In genomic region chr17:84030699-84031098, GRCm38 (mm10) we compare ENCODE assay signal across 12 mouse cellular contexts.
DNase-seq lines count a peak whose midpoint lies in the region; ATAC-seq and TF ChIP-seq lines count a peak whose summit lies in the region.
"Had no signal": no experiment of that assay in that cellular context is flagged by ENCODE, and none has a peak within 500 bp of the region (broad histone marks: within the 10 kb centered on the region; RNA-seq: fewer than 3 reads in every experiment).

No protein-coding gene starts in this region.

- DNase-seq in gastrocnemius, adult 2 months: peak; percentile 14
- no peak for DNase-seq in gastrocnemius, adult 18-20 months (ENCODE audit: low spot score)
- no peak for DNase-seq in midbrain, postnatal 0 days (ENCODE audit: low spot score)
- DNase-seq in stomach, postnatal 0 days (ENCODE audit: low spot score): no peak
- no peak for DNase-seq in spleen, postnatal 10 days (ENCODE audit: low spot score in 2 of 2)
- DNase-seq in layer of hippocampus, adult 11-12 months (ENCODE audit: low spot score): no peak
- DNase-seq: adrenal gland, adult 2 months; cerebellum, adult 18-20 months had no signal

- peak; percentile 43 for TF ChIP-seq CTCF in gastrocnemius, adult 2 months (IDR thresholded peaks at IDR 0.05)
- peak; percentile 39 for TF ChIP-seq CTCF in midbrain, postnatal 0 days (IDR thresholded peaks at IDR 0.05)
- peak; percentile 53 for TF ChIP-seq CTCF in stomach, postnatal 0 days (IDR thresholded peaks at IDR 0.05; ENCODE audit: low read depth)

- no peak for ATAC-seq in midbrain, postnatal 0 days (ENCODE audit: low FRiP score)
- no peak for ATAC-seq in midbrain, embryonic 15.5 days (replicated peaks)
- ATAC-seq in intestine, embryonic 15.5 days: no peak
- no peak for ATAC-seq in stomach, postnatal 0 days (ENCODE audit: low FRiP score, low TSS enrichment)

- TF ChIP-seq EP300 in stomach, postnatal 0 days (optimal IDR thresholded peaks at IDR 0.05): no peak

- H3K4me3 ChIP-seq in gastrocnemius, adult 2 months: no peak overlapping the region
- no peak overlapping the region for H3K4me3 ChIP-seq in midbrain, postnatal 0 days (ENCODE audit: low read depth, low read length)
- H3K4me3 ChIP-seq in midbrain, embryonic 15.5 days: no peak overlapping the region
- no peak overlapping the region for H3K4me3 ChIP-seq in intestine, embryonic 15.5 days (replicated peaks)
- H3K4me3 ChIP-seq in stomach, postnatal 0 days (ENCODE audit: low read depth, low read length): no peak overlapping the region
- H3K4me3 ChIP-seq: erythroblast, embryonic 14.5 days; megakaryocyte, embryonic 14.5 days had no signal

- no peak overlapping the region for H3K9ac ChIP-seq in midbrain, postnatal 0 days (replicated peaks; ENCODE audit: low read length, poor library complexity, severe bottlenecking)
- H3K9ac ChIP-seq in midbrain, embryonic 15.5 days: no peak overlapping the region
- H3K9ac ChIP-seq in intestine, embryonic 15.5 days: no peak overlapping the region
- no peak overlapping the region for H3K9ac ChIP-seq in stomach, postnatal 0 days (ENCODE audit: low read length)

- 91% methylated on average over 4 of the region's 5 CpGs for WGBS in midbrain, postnatal 0 days
- WGBS in midbrain, embryonic 15.5 days: 82% methylated on average over 5 of the region's 5 CpGs
- 90% methylated on average over 5 of the region's 5 CpGs for WGBS in intestine, embryonic 15.5 days
- 94% methylated on average over 4 of the region's 5 CpGs for WGBS in stomach, postnatal 0 days

- no peaks in the 10 kb centered on the region for H3K27me3 ChIP-seq in midbrain, postnatal 0 days (ENCODE audit: insufficient read depth, low read length)
- peaks cover 6% of the 10 kb centered on the region; the same call in 1 of the 2 replicates for H3K27me3 ChIP-seq in midbrain, embryonic 15.5 days (replicated peaks)
- no peaks in the 10 kb centered on the region for H3K27me3 ChIP-seq in intestine, embryonic 15.5 days (replicated peaks)
- H3K27me3 ChIP-seq in stomach, postnatal 0 days (ENCODE audit: control insufficient read depth, insufficient read depth, low read length): no peaks in the 10 kb centered on the region

- H3K36me3 ChIP-seq in midbrain, postnatal 0 days (ENCODE audit: insufficient read depth, low read length): no peaks in the 10 kb centered on the region
- no peaks in the 10 kb centered on the region for H3K36me3 ChIP-seq in midbrain, embryonic 15.5 days (replicated peaks)
- no peaks in the 10 kb centered on the region for H3K36me3 ChIP-seq in intestine, embryonic 15.5 days
- no peaks in the 10 kb centered on the region for H3K36me3 ChIP-seq in stomach, postnatal 0 days (ENCODE audit: control insufficient read depth, insufficient read depth, low read length)

- no peak overlapping the region for H3K4me2 ChIP-seq in midbrain, postnatal 0 days (ENCODE audit: low read depth, low read length, poor library complexity, severe bottlenecking)
- no peak overlapping the region for H3K4me2 ChIP-seq in midbrain, embryonic 15.5 days
- H3K4me2 ChIP-seq in intestine, embryonic 15.5 days (replicated peaks): no peak overlapping the region
- H3K4me2 ChIP-seq in stomach, postnatal 0 days (replicated peaks; ENCODE audit: low read depth): no peak overlapping the region

- peak overlapping the region; percentile 76 for H3K27ac ChIP-seq in gastrocnemius, adult 2 months
- H3K27ac ChIP-seq in midbrain, postnatal 0 days (ENCODE audit: low read depth, low read length): no peak overlapping the region
- no peak overlapping the region for H3K27ac ChIP-seq in midbrain, embryonic 15.5 days
- H3K27ac ChIP-seq in intestine, embryonic 15.5 days: 0 out of 2 replicates have a peak overlapping the region, but pooled peaks have one; percentile 45
- H3K27ac ChIP-seq in stomach, postnatal 0 days (replicated peaks): no peak overlapping the region

- no peaks in the 10 kb centered on the region for H3K4me1 ChIP-seq in midbrain, postnatal 0 days (ENCODE audit: insufficient read depth, low read length)
- peaks cover 11% of the 10 kb centered on the region for H3K4me1 ChIP-seq in midbrain, embryonic 15.5 days
- H3K4me1 ChIP-seq in intestine, embryonic 15.5 days (replicated peaks): peaks cover 55% of the 10 kb centered on the region
- H3K4me1 ChIP-seq in stomach, postnatal 0 days (replicated peaks; ENCODE audit: control insufficient read depth, insufficient read depth): peaks cover 4% of the 10 kb centered on the region; the same call in 1 of the 2 replicates

- H3K9me3 ChIP-seq in midbrain, postnatal 0 days (ENCODE audit: low read length): no peaks in the 10 kb centered on the region
- H3K9me3 ChIP-seq in midbrain, embryonic 15.5 days: no peaks in the 10 kb centered on the region
- no peaks in the 10 kb centered on the region for H3K9me3 ChIP-seq in intestine, embryonic 15.5 days
- H3K9me3 ChIP-seq in stomach, postnatal 0 days (ENCODE audit: control insufficient read depth, low read length): no peaks in the 10 kb centered on the region

- intact Hi-C loops in gastrocnemius, adult 2 months (cut with DNase I): no loop called here

Comparison
In these comparisons a context has a peak if more than half of its experiments do, and no peak if none do; other contexts are left out.
1. H3K27ac ChIP-seq: peak in gastrocnemius, adult 2 months (single experiment) and intestine, embryonic 15.5 days (single experiment); none in midbrain, postnatal 0 days (single experiment), midbrain, embryonic 15.5 days (single experiment) and stomach, postnatal 0 days (single experiment).
2. Peak in every context shown above with its lines, with median percentiles within 50 percentile points of each other: CTCF ChIP-seq.